Comparison of ENCODE assay signal across 11 mouse cellular contexts in the genomic region with DNA sequence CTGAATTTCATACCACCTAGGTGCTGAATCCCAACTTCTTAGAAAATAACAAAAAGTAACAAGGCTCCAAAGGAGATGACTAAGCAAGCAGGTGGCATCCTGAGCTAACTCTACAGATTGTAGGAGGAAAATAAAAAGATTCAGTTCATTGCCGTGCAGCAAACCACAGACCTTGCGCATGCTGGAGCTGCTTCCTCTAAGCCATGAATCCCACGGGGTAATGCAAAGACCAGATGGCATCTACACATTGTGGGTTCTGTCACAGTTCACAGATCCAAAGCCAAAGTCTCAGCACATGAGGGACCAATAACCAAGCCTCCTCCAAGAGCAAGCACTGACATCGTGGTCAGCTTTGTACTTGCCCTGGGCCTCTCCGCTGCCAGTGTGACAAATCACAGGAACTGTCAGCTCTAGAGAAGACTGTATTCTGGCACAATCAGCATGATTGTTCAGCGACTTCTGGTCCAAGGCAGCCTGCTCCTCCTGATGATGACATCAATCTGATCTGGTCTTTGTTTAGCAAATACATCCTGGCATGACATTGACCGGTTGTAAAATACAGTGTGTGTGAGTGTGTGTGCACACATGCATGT.
DNase-seq lines count a peak whose midpoint lies in the region; ATAC-seq and TF ChIP-seq lines count a peak whose summit lies in the region.
"Had no signal": no experiment of that assay in that cellular context is flagged by ENCODE, and none has a peak within 500 bp of the region (broad histone marks: within the 10 kb centered on the region; RNA-seq: fewer than 3 reads in every experiment).

No protein-coding gene starts in this region.

- H3K27ac ChIP-seq in forebrain, postnatal 0 days (ENCODE audit: low read depth, low read length), result no peak overlapping the region
- no peak overlapping the region for H3K27ac ChIP-seq in forebrain, embryonic 15.5 days (replicated peaks)
- no peak overlapping the region for H3K27ac ChIP-seq in CH12.LX (ENCODE audit: insufficient read depth, low read depth)
- no peak overlapping the region for H3K27ac ChIP-seq in embryonic facial prominence, embryonic 10.5 days (replicated peaks)
- H3K27ac ChIP-seq: heart, embryonic 13.5 days; macrophage had no signal

- 56% methylated on average over 7 of the region's 7 CpGs for WGBS in forebrain, postnatal 0 days
- WGBS in forebrain, embryonic 15.5 days, result 58% methylated on average over 7 of the region's 7 CpGs
- 66% methylated on average over 7 of the region's 7 CpGs for WGBS in embryonic facial prominence, embryonic 10.5 days

- no peak for DNase-seq in forebrain, postnatal 0 days
- peak; percentile 6 to 15 for DNase-seq in left cerebral cortex, adult 18-20 months (ENCODE audit: low spot score in 2 of 2)
- DNase-seq in left cerebral cortex, postnatal 10 days (ENCODE audit: extremely low spot score in 1 of 2, low spot score in 2 of 2), result no peak
- DNase-seq in CH12.LX (ENCODE audit: extremely low read depth), result peak; percentile 44
- DNase-seq in embryonic facial prominence, embryonic 10.5 days (ENCODE audit: low spot score), result peak; percentile 27
- DNase-seq in urinary bladder, postnatal 4 days (ENCODE audit: low spot score in 2 of 2), result no peak
- DNase-seq in urinary bladder, postnatal 36 days (ENCODE audit: low spot score in 2 of 2), result no peak
- DNase-seq: kidney, adult 8-10 months had no signal

- dilution Hi-C loops in CH12.LX (cut with MboI; ENCODE audit: extremely low pct_ligation_motif_present, extremely low pct_unique_long_range_greater_than_20kb, low sequenced_read_pairs), result no loop called here

- peak; percentile 69 for ATAC-seq in forebrain, postnatal 0 days
- no peak for ATAC-seq in forebrain, embryonic 15.5 days (replicated peaks)

- no peaks in the 10 kb centered on the region for H3K79me2 ChIP-seq in CH12.LX (replicated peaks; ENCODE audit: control insufficient read depth, extremely low read depth, insufficient read depth, poor library complexity, severe bottlenecking)

- no peaks in the 10 kb centered on the region for H3K9me3 ChIP-seq in forebrain, postnatal 0 days (ENCODE audit: low read length)
- H3K9me3 ChIP-seq in forebrain, embryonic 15.5 days, result no peaks in the 10 kb centered on the region
- no peaks in the 10 kb centered on the region for H3K9me3 ChIP-seq in CH12.LX (replicated peaks; ENCODE audit: low read length)
- H3K9me3 ChIP-seq in embryonic facial prominence, embryonic 10.5 days, result no peaks in the 10 kb centered on the region
- H3K9me3 ChIP-seq: heart, embryonic 13.5 days had no signal

- TF ChIP-seq POLR2A in CH12.LX (IDR thresholded peaks at IDR 0.05; ENCODE audit: low read depth, low read length), result no peak

- intact Hi-C loops in left cerebral cortex, postnatal 10 days (cut with DNase I), result no loop called here

- no peak overlapping the region for H3K9ac ChIP-seq in forebrain, postnatal 0 days
- no peak overlapping the region for H3K9ac ChIP-seq in forebrain, embryonic 15.5 days (replicated peaks)
- H3K9ac ChIP-seq in CH12.LX (ENCODE audit: insufficient read depth, low read depth), result no peak overlapping the region
- H3K9ac ChIP-seq: heart, embryonic 13.5 days had no signal

- in situ Hi-C loops in CH12.LX (cut with MboI; ENCODE audit: low pct_ligation_motif_present, low pct_unique_long_range_greater_than_20kb, low sequenced_read_pairs), result no loop called here

- H3K4me1 ChIP-seq in forebrain, postnatal 0 days (ENCODE audit: insufficient read depth), result no peaks in the 10 kb centered on the region
- no peaks in the 10 kb centered on the region for H3K4me1 ChIP-seq in forebrain, embryonic 15.5 days
- peaks cover 4 to 22% of the 10 kb centered on the region in 2 experiments; a peak in 3 of 4 replicates for H3K4me1 ChIP-seq in CH12.LX (ENCODE audit: control insufficient read depth in 1 of 2, insufficient read depth in 2 of 2)
- H3K4me1 ChIP-seq in embryonic facial prominence, embryonic 10.5 days, result no peaks in the 10 kb centered on the region

- TF ChIP-seq RAD21 in CH12.LX (IDR thresholded peaks at IDR 0.05; ENCODE audit: low read depth, low read length), result no peak

- H3K36me3 ChIP-seq in forebrain, postnatal 0 days (ENCODE audit: insufficient read depth), result no peaks in the 10 kb centered on the region
- no peaks in the 10 kb centered on the region for H3K36me3 ChIP-seq in forebrain, embryonic 15.5 days
- H3K36me3 ChIP-seq in CH12.LX (replicated peaks in 1 of 2; ENCODE audit: control insufficient read depth in 1 of 2, insufficient read depth in 1 of 2, low read length in 1 of 2), result no peaks in the 10 kb centered on the region
- no peaks in the 10 kb centered on the region for H3K36me3 ChIP-seq in embryonic facial prominence, embryonic 10.5 days (replicated peaks)
- H3K36me3 ChIP-seq: heart, embryonic 13.5 days had no signal

- H3K4me3 ChIP-seq in forebrain, postnatal 0 days (ENCODE audit: low read depth, low read length), result no peak overlapping the region
- no peak overlapping the region for H3K4me3 ChIP-seq in forebrain, embryonic 15.5 days
- H3K4me3 ChIP-seq in CH12.LX (replicated peaks in 1 of 3; ENCODE audit: low read depth in 2 of 3, low read length in 2 of 3, poor library complexity in 1 of 3), result no peak overlapping the region
- H3K4me3 ChIP-seq in embryonic facial prominence, embryonic 10.5 days, result no peak overlapping the region
- H3K4me3 ChIP-seq: heart, embryonic 13.5 days had no signal

- TF ChIP-seq CTCF in forebrain, postnatal 0 days (IDR thresholded peaks at IDR 0.05; ENCODE audit: low read depth), result no peak
- TF ChIP-seq CTCF in CH12.LX (conservative IDR thresholded peaks at IDR 0.05 in 1 of 2, IDR thresholded peaks at IDR 0.05 in 1 of 2; ENCODE audit: low read depth in 2 of 2, low read length in 2 of 2), result no peak

- H3K27me3 ChIP-seq in forebrain, postnatal 0 days (ENCODE audit: insufficient read depth, low read length), result no peaks in the 10 kb centered on the region
- no peaks in the 10 kb centered on the region for H3K27me3 ChIP-seq in forebrain, embryonic 15.5 days
- H3K27me3 ChIP-seq in CH12.LX (replicated peaks), result no peaks in the 10 kb centered on the region
- no peaks in the 10 kb centered on the region for H3K27me3 ChIP-seq in embryonic facial prominence, embryonic 10.5 days (replicated peaks; ENCODE audit: low read depth, poor library complexity, severe bottlenecking)
- H3K27me3 ChIP-seq: heart, embryonic 13.5 days had no signal

- no peak for TF ChIP-seq EP300 in CH12.LX (IDR thresholded peaks at IDR 0.05; ENCODE audit: low read length)

- no peak overlapping the region for H3K4me2 ChIP-seq in forebrain, postnatal 0 days (ENCODE audit: low read depth)
- H3K4me2 ChIP-seq in forebrain, embryonic 15.5 days (replicated peaks), result no peak overlapping the region
- H3K4me2 ChIP-seq in CH12.LX (ENCODE audit: insufficient read depth, low read depth, poor library complexity, severe bottlenecking), result no peak overlapping the region
- H3K4me2 ChIP-seq: heart, embryonic 13.5 days had no signal

TF ChIP-seq in CH12.LX, 34 proteins besides CTCF, POLR2A, EP300 and RAD21:
- TF ChIP-seq JUND (conservative IDR thresholded peaks at IDR 0.05; ENCODE audit: low read depth, low read length), result no peak
- TF ChIP-seq NELFE (IDR thresholded peaks at IDR 0.05; ENCODE audit: low read depth, low read length), result no peak
- TF ChIP-seq MYC (IDR thresholded peaks at IDR 0.05; ENCODE audit: low read depth, low read length), result no peak
- no peak for TF ChIP-seq TBP (conservative IDR thresholded peaks at IDR 0.05; ENCODE audit: low read depth, low read length)
- TF ChIP-seq USF2 (conservative IDR thresholded peaks at IDR 0.05; ENCODE audit: low read depth, low read length), result no peak
- no peak for TF ChIP-seq HCFC1 (IDR thresholded peaks at IDR 0.05; ENCODE audit: low read depth, low read length)
- TF ChIP-seq SIN3A (IDR thresholded peaks at IDR 0.05; ENCODE audit: low read length), result no peak
- TF ChIP-seq BHLHE40 (IDR thresholded peaks at IDR 0.05; ENCODE audit: low read depth, low read length), result no peak
- TF ChIP-seq CHD2 (IDR thresholded peaks at IDR 0.05; ENCODE audit: low read length), result no peak
- TF ChIP-seq NRF1 (IDR thresholded peaks at IDR 0.05; ENCODE audit: low read depth, low read length), result no peak
- no peak for TF ChIP-seq ZC3H11A (IDR thresholded peaks at IDR 0.05; ENCODE audit: low read depth, low read length)
- TF ChIP-seq MXI1 (IDR thresholded peaks at IDR 0.05; ENCODE audit: low read depth, low read length), result no peak
- no peak for TF ChIP-seq ZMIZ1 (IDR thresholded peaks at IDR 0.05; ENCODE audit: low read depth, low read length)
- no peak for TF ChIP-seq RCOR1 (conservative IDR thresholded peaks at IDR 0.05; ENCODE audit: low read depth, low read length)

Comparison
In these comparisons a context has a peak if more than half of its experiments do, and no peak if none do; other contexts are left out.
1. DNase-seq: peak in left cerebral cortex, adult 18-20 months (2 of 2), CH12.LX (single experiment) and embryonic facial prominence, embryonic 10.5 days (single experiment); none in forebrain, postnatal 0 days (single experiment), left cerebral cortex, postnatal 10 days (0 of 2), urinary bladder, postnatal 4 days (0 of 2) and urinary bladder, postnatal 36 days (0 of 2).